Mouse (Mus musculus): ENCODE measurements around the gene Riox1. TPM values are rescaled to one million over a fixed set of nuclear protein-coding genes. Genes with fewer than 3 reads are reported as not detected.

The Riox1 gene
- polyA plus RNA-seq (2012; rRNA removed) (7.8 and 8.1 TPM in 2 replicates), polyA plus RNA-seq (2014; fragmentation: Nextera tagmentation; extraction: Ambion mirVana) (6.8 and 7.3 TPM in 2 replicates)

DNA sequence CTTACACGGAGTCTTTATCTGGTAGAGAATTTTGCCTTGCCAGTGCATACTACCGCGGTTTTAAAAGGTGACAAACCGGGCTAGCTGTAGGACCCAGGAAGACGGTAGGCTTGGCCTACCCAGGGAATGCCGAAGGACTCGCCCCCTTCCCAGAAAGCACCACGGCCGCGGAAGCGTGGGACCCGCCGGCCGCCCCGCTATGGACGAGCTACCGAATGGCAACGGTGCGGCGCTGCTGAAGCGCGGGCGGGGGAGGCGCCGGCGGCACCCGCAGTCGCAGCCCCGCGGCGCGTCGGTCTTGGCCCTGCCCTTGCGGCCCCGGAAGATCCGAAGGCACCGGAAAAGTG is at the start of gene Riox1:
Riox1 (plus strand) TSS at position 116 of the 347 bp plus-strand sequence.
- H3K4me1 ChIP-seq (replicated peaks; ENCODE audit: control insufficient read depth in 2 of 2, insufficient read depth in 2 of 2, low read length in 1 of 2) = peaks cover 13 to 41% of the 10 kb centered on the region in 2 experiments
- DNase-seq (ENCODE audit: low read depth in 3 of 3, low spot score in 3 of 3) = peak; percentile 64 to 71 (median 70)
- H3K9ac ChIP-seq (replicated peaks) = peak within 1 kb of the TSS; percentile 70
- no peaks in the 10 kb centered on the region for H3K36me3 ChIP-seq (replicated peaks; ENCODE audit: control insufficient read depth, insufficient read depth, low read depth)
- H3K9me3 ChIP-seq (ENCODE audit: control insufficient read depth, low read length) = no peaks in the 10 kb centered on the region
- H3K27me3 ChIP-seq (ENCODE audit: control insufficient read depth, insufficient read depth, low read length) = no peaks in the 10 kb centered on the region
- peak within 1 kb of the TSS; percentile 80 for H3K4me2 ChIP-seq (ENCODE audit: low read depth)
- H3K27ac ChIP-seq = no peak within 1 kb of the TSS; the same call in none of the 2 replicates
- peak within 1 kb of the TSS; percentile 65 to 68 for H3K4me3 ChIP-seq (ENCODE audit: insufficient read depth in 1 of 2, low read depth in 2 of 2, low read length in 2 of 2)
- WGBS (ENCODE audit: insufficient replicate concordance) = under 1% methylated on average over 37 of the region's 37 CpGs
- TF ChIP-seq CTCF (IDR thresholded peaks at IDR 0.05; ENCODE audit: low read depth) (no peak), EP300 (IDR thresholded peaks at IDR 0.05; ENCODE audit: low read depth) (no peak)
- peak; percentile 84 for ATAC-seq (ENCODE audit: insufficient read depth)

DNA sequence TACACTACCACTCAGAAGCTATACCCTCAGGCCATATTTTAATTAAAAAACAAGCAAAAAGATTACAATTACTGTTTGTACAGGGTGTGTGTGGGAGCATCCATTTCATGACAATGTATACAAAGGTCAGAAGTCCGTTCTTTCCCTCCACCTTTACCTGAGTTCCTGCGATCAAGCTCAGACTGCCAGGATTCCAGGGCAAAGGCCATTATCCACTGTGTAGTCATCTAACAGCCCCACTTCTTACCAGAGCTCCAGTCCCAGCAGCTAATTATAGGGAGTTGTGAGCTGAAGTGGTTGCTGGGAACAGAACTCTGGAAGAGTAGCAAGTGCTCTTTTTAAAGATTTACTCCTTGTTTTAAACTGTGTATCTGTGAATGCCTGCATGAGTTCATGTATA is 40.0 kb upstream of the Riox1 start:
- no peak for DNase-seq (ENCODE audit: low read depth in 3 of 3, low spot score in 3 of 3)
- 0 out of 2 replicates have a peak, but pooled peaks have one; percentile 8 for ATAC-seq (ENCODE audit: insufficient read depth)
- Histone ChIP-seq H3K9ac (replicated peaks) (no peak overlapping the region), H3K4me1 (replicated peaks; ENCODE audit: control insufficient read depth in 2 of 2, insufficient read depth in 2 of 2, low read length in 1 of 2) (peaks cover 8 to 12% of the 10 kb centered on the region in 2 experiments; a peak in 2 of 4 replicates), H3K36me3 (replicated peaks; ENCODE audit: control insufficient read depth, insufficient read depth, low read depth) (no peaks in the 10 kb centered on the region), H3K4me2 (ENCODE audit: low read depth) (no peak overlapping the region; the same call in 1 of the 2 replicates), H3K27ac (0 out of 2 replicates have a peak overlapping the region, but pooled peaks have one; percentile 10), H3K4me3 (ENCODE audit: insufficient read depth in 1 of 2, low read depth in 2 of 2, low read length in 2 of 2) (no peak overlapping the region), H3K27me3 (ENCODE audit: control insufficient read depth, insufficient read depth, low read length) (no peaks in the 10 kb centered on the region), H3K9me3 (ENCODE audit: control insufficient read depth, low read length) (no peaks in the 10 kb centered on the region)
- TF ChIP-seq EP300 (IDR thresholded peaks at IDR 0.05; ENCODE audit: low read depth) (no peak), CTCF (IDR thresholded peaks at IDR 0.05; ENCODE audit: low read depth) (no peak)
- 70% methylated on average over 2 of the region's 2 CpGs for WGBS (ENCODE audit: insufficient replicate concordance)

DNA sequence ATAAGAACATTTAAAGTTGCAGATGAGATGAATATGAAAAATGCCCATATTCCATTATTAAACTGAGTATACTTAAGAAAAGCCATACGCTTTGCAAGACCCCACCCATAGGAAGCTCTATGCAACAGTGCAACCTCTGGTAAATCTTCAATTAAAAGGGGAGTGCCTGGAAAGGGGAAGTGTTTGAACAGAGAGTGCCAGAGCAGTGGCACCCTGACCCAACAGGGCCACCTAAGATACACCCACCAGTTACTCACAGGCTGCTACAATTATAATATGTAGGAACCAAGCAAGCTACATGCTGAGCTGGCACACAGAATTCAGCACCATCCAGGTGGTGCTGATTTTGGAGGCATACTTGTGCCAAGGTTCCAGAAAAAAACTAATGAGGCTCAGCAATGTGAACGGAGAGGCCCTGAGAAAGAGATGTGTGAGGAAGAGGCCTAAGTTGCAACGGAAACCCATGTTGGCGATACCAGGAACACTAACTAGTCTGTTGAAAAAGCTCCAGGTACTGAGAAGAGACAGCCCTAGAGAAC is 36.1 kb upstream of the Riox1 start:
- 73% methylated on average over 4 of the region's 4 CpGs for WGBS (ENCODE audit: insufficient replicate concordance)
- Histone ChIP-seq H3K27ac (no peak overlapping the region), H3K27me3 (ENCODE audit: control insufficient read depth, insufficient read depth, low read length) (no peaks in the 10 kb centered on the region)

DNA sequence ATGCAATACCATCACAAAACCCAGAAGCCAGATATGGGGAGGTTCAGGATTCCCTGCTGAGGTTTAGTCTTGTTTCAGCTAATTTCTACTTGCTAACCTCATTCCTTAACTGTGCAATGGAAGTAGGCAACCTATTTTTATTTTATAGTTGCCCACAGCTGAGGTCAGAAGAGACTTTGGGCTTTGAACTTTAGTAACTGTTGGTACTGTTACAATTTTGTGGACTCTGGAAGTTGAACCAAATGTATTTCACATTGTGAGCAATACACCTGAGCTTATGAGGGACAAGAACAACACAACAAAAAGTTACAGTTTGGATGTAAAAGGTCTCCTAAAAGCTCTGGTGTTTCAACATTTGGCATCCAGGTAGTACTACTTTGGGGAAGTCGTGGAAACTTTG is 35.6 kb upstream of the Riox1 start:
- no peak for ATAC-seq (ENCODE audit: insufficient read depth)
- H3K27me3 ChIP-seq (ENCODE audit: control insufficient read depth, insufficient read depth, low read length) = no peaks in the 10 kb centered on the region
- TF ChIP-seq EP300 (IDR thresholded peaks at IDR 0.05; ENCODE audit: low read depth) = no peak
- no peak for TF ChIP-seq CTCF (IDR thresholded peaks at IDR 0.05; ENCODE audit: low read depth)
- H3K36me3 ChIP-seq (replicated peaks; ENCODE audit: control insufficient read depth, insufficient read depth, low read depth) = no peaks in the 10 kb centered on the region
- H3K4me2 ChIP-seq (ENCODE audit: low read depth) = no peak overlapping the region
- H3K9me3 ChIP-seq (ENCODE audit: control insufficient read depth, low read length) = no peaks in the 10 kb centered on the region
- WGBS (ENCODE audit: insufficient replicate concordance) = 31% methylated on average over 1 of the region's 1 CpGs
- H3K9ac ChIP-seq (replicated peaks) = no peak overlapping the region
- no peak overlapping the region for H3K4me3 ChIP-seq (ENCODE audit: insufficient read depth in 1 of 2, low read depth in 2 of 2, low read length in 2 of 2)
- H3K4me1 ChIP-seq (replicated peaks; ENCODE audit: control insufficient read depth in 2 of 2, insufficient read depth in 2 of 2, low read length in 1 of 2) = peaks cover 8 to 12% of the 10 kb centered on the region in 2 experiments; a peak in 2 of 4 replicates
- no peak overlapping the region for H3K27ac ChIP-seq
- no peak for DNase-seq (ENCODE audit: low read depth in 3 of 3, low spot score in 3 of 3)

More for the DNA sequence above, 36.1 kb upstream of the Riox1 start:
- TF ChIP-seq CTCF (IDR thresholded peaks at IDR 0.05; ENCODE audit: low read depth) (no peak), EP300 (IDR thresholded peaks at IDR 0.05; ENCODE audit: low read depth) (no peak)
- Histone ChIP-seq H3K4me1 (replicated peaks; ENCODE audit: control insufficient read depth in 2 of 2, insufficient read depth in 2 of 2, low read length in 1 of 2) (peaks cover 8 to 12% of the 10 kb centered on the region in 2 experiments; a peak in 2 of 4 replicates), H3K9ac (replicated peaks) (no peak overlapping the region), H3K36me3 (replicated peaks; ENCODE audit: control insufficient read depth, insufficient read depth, low read depth) (no peaks in the 10 kb centered on the region), H3K4me3 (ENCODE audit: insufficient read depth in 1 of 2, low read depth in 2 of 2, low read length in 2 of 2) (no peak overlapping the region), H3K9me3 (ENCODE audit: control insufficient read depth, low read length) (no peaks in the 10 kb centered on the region), H3K4me2 (ENCODE audit: low read depth) (no peak overlapping the region)
- ATAC-seq (ENCODE audit: insufficient read depth) = no peak
- no peak for DNase-seq (ENCODE audit: low read depth in 3 of 3, low spot score in 3 of 3)

DNA sequence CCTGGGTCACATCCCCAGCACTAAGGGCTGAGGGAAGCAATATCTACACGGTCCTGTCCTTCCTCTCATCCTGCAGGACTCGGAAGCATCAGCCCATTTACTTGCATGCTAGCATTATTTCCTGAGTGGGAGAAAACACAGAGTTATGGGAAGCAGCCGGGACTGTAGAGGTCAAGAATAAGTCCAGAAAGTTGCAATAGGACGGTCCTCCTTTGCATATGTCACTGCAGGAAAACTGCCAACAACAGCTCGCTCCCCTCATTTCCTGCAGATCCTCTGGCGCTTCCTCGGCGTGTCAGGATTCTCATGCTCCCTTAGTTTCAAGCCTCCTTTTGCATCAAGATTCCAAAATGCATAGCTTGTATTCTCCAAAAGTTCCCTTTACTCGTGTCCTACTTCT is 33.5 kb upstream of the Riox1 start:
- no peak for ATAC-seq (ENCODE audit: insufficient read depth)
- TF ChIP-seq CTCF (IDR thresholded peaks at IDR 0.05; ENCODE audit: low read depth) = no peak
- TF ChIP-seq EP300 (IDR thresholded peaks at IDR 0.05; ENCODE audit: low read depth) = no peak
- peaks cover 2 to 8% of the 10 kb centered on the region in 2 experiments; a peak in 2 of 4 replicates for H3K4me1 ChIP-seq (replicated peaks; ENCODE audit: control insufficient read depth in 2 of 2, insufficient read depth in 2 of 2, low read length in 1 of 2)
- no peak overlapping the region for H3K9ac ChIP-seq (replicated peaks)
- no peak overlapping the region for H3K4me2 ChIP-seq (ENCODE audit: low read depth)
- H3K36me3 ChIP-seq (replicated peaks; ENCODE audit: control insufficient read depth, insufficient read depth, low read depth) = no peaks in the 10 kb centered on the region
- H3K4me3 ChIP-seq (ENCODE audit: insufficient read depth in 1 of 2, low read depth in 2 of 2, low read length in 2 of 2) = no peak overlapping the region
- H3K27me3 ChIP-seq (ENCODE audit: control insufficient read depth, insufficient read depth, low read length) = no peaks in the 10 kb centered on the region
- DNase-seq (ENCODE audit: low read depth in 3 of 3, low spot score in 3 of 3) = no peak
- WGBS (ENCODE audit: insufficient replicate concordance) = 59% methylated on average over 9 of the region's 9 CpGs
- no peaks in the 10 kb centered on the region for H3K9me3 ChIP-seq (ENCODE audit: control insufficient read depth, low read length)
- no peak overlapping the region for H3K27ac ChIP-seq

All from liver, embryonic 14.5 days (tissue).